Mouse (Mus musculus) kidney, postnatal 0 days (tissue): ENCODE data around the gene Gch1. TPM values are rescaled to one million over a fixed set of nuclear protein-coding genes. Genes with fewer than 3 reads are reported as not detected.

Experiments
- ATAC-seq: fragments of 200-750 bp; cut with Nextera tagmentation; replicated peaks from 2 replicates; pipeline ENCODE4 v1.8.0; 2017; ENCODE audit warnings: low read depth, moderate number of reproducible peaks, moderate TSS enrichment, moderate library complexity; ENCODE audit not compliant: low FRiP score
- DNase-seq: peaks from one replicate; pipeline ENCODE4 v3.0.0-alpha.2; 2016; ENCODE audit warnings: low spot score
- H3K27ac ChIP-seq: fragments of 300-500 bp; sonication (generic); 2 replicates; pipeline ENCODE4 v1.5.1; 2014; ENCODE audit warnings: mild to moderate bottlenecking
- H3K27me3 ChIP-seq: fragments of 300-500 bp; sonication (generic); 2 replicates; pipeline ENCODE4 v1.6.1; 2014; ENCODE audit warnings: low read length, mixed read lengths; ENCODE audit not compliant: insufficient read depth
- H3K36me3 ChIP-seq: fragments of 300-500 bp; sonication (generic); 2 replicates; pipeline ENCODE4 v1.6.1; 2014; ENCODE audit warnings: low read length, mixed read lengths; ENCODE audit not compliant: insufficient read depth
- H3K4me1 ChIP-seq: fragments of 300-500 bp; sonication (generic); replicated peaks from 2 replicates; pipeline ENCODE4 v1.6.1; 2014; ENCODE audit warnings: antibody characterized with exemption, low read length, mixed read lengths; ENCODE audit not compliant: insufficient read depth
- H3K4me2 ChIP-seq: fragments of 300-500 bp; sonication (generic); 2 replicates; pipeline ENCODE4 v1.6.1; 2014; ENCODE audit warnings: mild to moderate bottlenecking, low read length, moderate library complexity, mixed read lengths
- H3K4me3 ChIP-seq: fragments of 300-500 bp; sonication (generic); replicated peaks from 2 replicates; pipeline ENCODE4 v1.5.1; 2014; ENCODE audit warnings: low read depth, low read length
- H3K9ac ChIP-seq: fragments of 300-500 bp; sonication (generic); 2 replicates; pipeline ENCODE4 v1.6.1; 2014; ENCODE audit warnings: low read depth, low read length
- H3K9me3 ChIP-seq: fragments of 300-500 bp; sonication (generic); replicated peaks from 2 replicates; pipeline ENCODE4 v1.6.1; 2016; ENCODE audit warnings: low read length, inconsistent platforms, mixed read lengths
- CTCF ChIP-seq: IDR thresholded peaks from 2 replicates; pipeline ENCODE4 v1.5.1; 2016; ENCODE audit warnings: antibody characterized with exemption, low read depth, mild to moderate bottlenecking, moderate library complexity
- WGBS: fragments of 180-500 bp; shearing (Covaris S2); extraction: QIAGEN DNeasy Blood & Tissue Kit; methylation state at CpG from one replicate; pipeline ENCODE4 v1.1.7; 2014; 5-methylcytosine and 5-hydroxymethylcytosine counted together
- polyA plus RNA-seq: library from polyadenylated mRNA; unstranded; fragments of >200 nt; fragmentation: Nextera tagmentation; extraction: Ambion mirVana; gene quantifications from 2 replicates; pipeline ENCODE4 v1.2.1, GENCODE M21; 2015

The Gch1 gene
- polyA plus RNA-seq, 1 experiment from 2014 or later: 2.2 TPM

GRCm38 (mm10) chr14:47190626-47191025 lies 1.4 kb upstream of the Gch1 start:
- H3K4me2 ChIP-seq: no peak overlapping the region
- WGBS: 49% methylated on average over 4 of the region's 4 CpGs
- H3K9me3 ChIP-seq: no peaks in the 10 kb centered on the region
- ATAC-seq (no peak), DNase-seq (no peak)
- no peaks in the 10 kb centered on the region for H3K4me1 ChIP-seq
- no peak overlapping the region for H3K4me3 ChIP-seq
- TF ChIP-seq CTCF: no peak
- peaks cover 11% of the 10 kb centered on the region for H3K27me3 ChIP-seq
- no peaks in the 10 kb centered on the region for H3K36me3 ChIP-seq
- H3K27ac ChIP-seq: no peak overlapping the region
- no peak overlapping the region for H3K9ac ChIP-seq

GRCm38 (mm10) chr14:47189635-47189955 lies 382 bp upstream of the Gch1 start:
- DNase-seq: no peak
- no peaks in the 10 kb centered on the region for H3K9me3 ChIP-seq
- peak overlapping the region; percentile 94 for H3K4me2 ChIP-seq
- WGBS: 17% methylated on average over 8 of the region's 8 CpGs
- H3K4me1 ChIP-seq: no peaks in the 10 kb centered on the region
- no peaks in the 10 kb centered on the region for H3K36me3 ChIP-seq
- no peak for ATAC-seq
- H3K27ac ChIP-seq: no peak overlapping the region
- H3K27me3 ChIP-seq: peaks cover 11% of the 10 kb centered on the region
- H3K9ac ChIP-seq: no peak overlapping the region
- no peak for TF ChIP-seq CTCF
- H3K4me3 ChIP-seq: peak overlapping the region; percentile 61

DNA sequence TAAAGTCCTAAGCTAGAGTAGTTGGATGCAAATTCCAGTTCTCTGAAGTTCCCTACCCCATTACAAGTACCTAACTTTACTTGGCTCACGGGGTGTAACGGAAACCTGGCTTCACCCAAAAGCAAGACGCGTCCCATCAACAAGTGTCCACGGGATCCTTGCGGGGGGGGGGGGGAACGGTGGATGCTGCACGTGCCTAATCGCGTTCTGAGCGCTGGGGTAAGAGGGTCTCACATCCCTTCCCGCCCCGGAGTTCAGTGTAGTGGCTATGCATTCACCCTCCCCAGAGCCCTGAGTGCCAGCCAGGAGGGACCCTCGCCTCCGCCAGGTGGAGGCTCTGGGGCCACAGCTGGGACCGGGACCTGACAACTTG lies 752 bp downstream of the Gch1 start:
- Histone ChIP-seq H3K4me2 (peak overlapping the region; percentile 94), H3K36me3 (no peaks in the 10 kb centered on the region), H3K4me1 (no peaks in the 10 kb centered on the region), H3K4me3 (peak overlapping the region; percentile 61), H3K27me3 (peaks cover 11% of the 10 kb centered on the region), H3K9me3 (no peaks in the 10 kb centered on the region), H3K9ac (peak overlapping the region; percentile 43), H3K27ac (no peak overlapping the region)
- no peak for DNase-seq
- no peak for TF ChIP-seq CTCF
- 0 out of 2 replicates have a peak, but pooled peaks have one; percentile 11 for ATAC-seq
- 1% methylated on average over 16 of the region's 16 CpGs for WGBS

DNA sequence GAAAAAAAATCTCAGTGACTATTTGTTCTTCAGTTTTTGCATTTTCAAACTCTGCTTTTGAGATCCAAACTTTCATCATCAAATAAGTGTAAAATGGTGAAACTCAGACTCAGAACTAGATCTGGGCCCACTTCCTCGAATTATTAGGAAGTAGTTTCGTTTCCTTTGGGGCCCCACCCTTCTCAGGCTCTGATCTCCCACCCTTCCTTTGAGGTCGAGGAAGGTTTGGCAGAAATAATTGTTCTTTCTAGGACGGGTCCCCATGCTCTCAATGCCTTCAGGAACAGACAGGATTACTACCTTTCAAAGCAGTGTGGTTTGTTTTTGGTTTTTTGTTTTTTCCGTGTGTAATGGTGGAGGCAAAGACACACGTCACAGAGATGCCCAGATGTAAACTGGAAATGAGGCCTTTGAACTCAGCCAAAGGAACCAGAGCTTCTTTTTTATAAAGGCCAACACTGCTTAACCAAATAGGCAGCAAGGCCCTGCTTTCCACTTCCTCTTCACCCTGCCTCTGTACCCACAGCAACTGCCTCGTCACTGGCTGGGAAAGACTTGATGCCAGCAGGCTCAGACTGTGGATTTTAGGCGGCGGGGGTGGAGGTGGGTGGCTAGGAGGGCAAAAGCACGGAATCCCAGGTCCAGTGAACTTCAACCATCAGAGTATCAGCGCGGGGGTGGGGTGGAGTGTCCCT lies 1.4 kb downstream of the Gch1 start:
- Histone ChIP-seq H3K27me3 (peaks cover 11% of the 10 kb centered on the region), H3K4me1 (no peaks in the 10 kb centered on the region), H3K27ac (0 out of 2 replicates have a peak overlapping the region, but pooled peaks have one; percentile 36), H3K4me2 (peak overlapping the region; percentile 94), H3K36me3 (no peaks in the 10 kb centered on the region), H3K9me3 (no peaks in the 10 kb centered on the region), H3K9ac (no peak overlapping the region), H3K4me3 (peak overlapping the region; percentile 61)
- WGBS: 39% methylated on average over 12 of the region's 12 CpGs
- TF ChIP-seq CTCF: no peak
- ATAC-seq (no peak), DNase-seq (no peak)

- H3K9ac ChIP-seq: no peak overlapping the region
- H3K27ac ChIP-seq: 0 out of 2 replicates have a peak overlapping the region, but pooled peaks have one; percentile 36
- no peak for DNase-seq
- no peak for ATAC-seq
- no peak overlapping the region for H3K4me2 ChIP-seq
- 58% methylated on average over 1 of the region's 1 CpGs for WGBS
- H3K36me3 ChIP-seq: no peaks in the 10 kb centered on the region
- no peak for TF ChIP-seq CTCF
- H3K4me1 ChIP-seq: no peaks in the 10 kb centered on the region
- no peak overlapping the region for H3K4me3 ChIP-seq
- H3K9me3 ChIP-seq: no peaks in the 10 kb centered on the region
- peaks cover 11% of the 10 kb centered on the region for H3K27me3 ChIP-seq
These were observed 2.0 kb downstream of the Gch1 start for GRCm38 (mm10) chr14:47187261-47187660.

GRCm38 (mm10) chr14:47186561-47186960 lies 2.7 kb downstream of the Gch1 start:
- Histone ChIP-seq H3K9ac (no peak overlapping the region), H3K9me3 (no peaks in the 10 kb centered on the region), H3K36me3 (no peaks in the 10 kb centered on the region), H3K4me3 (no peak overlapping the region), H3K4me2 (no peak overlapping the region), H3K27me3 (peaks cover 11% of the 10 kb centered on the region), H3K27ac (no peak overlapping the region), H3K4me1 (no peaks in the 10 kb centered on the region)
- WGBS: 83% methylated on average over 2 of the region's 2 CpGs
- ATAC-seq (no peak), DNase-seq (no peak)
- TF ChIP-seq CTCF: no peak
